26 mouse cellular contexts compared by ENCODE assay signal in the genomic region with DNA sequence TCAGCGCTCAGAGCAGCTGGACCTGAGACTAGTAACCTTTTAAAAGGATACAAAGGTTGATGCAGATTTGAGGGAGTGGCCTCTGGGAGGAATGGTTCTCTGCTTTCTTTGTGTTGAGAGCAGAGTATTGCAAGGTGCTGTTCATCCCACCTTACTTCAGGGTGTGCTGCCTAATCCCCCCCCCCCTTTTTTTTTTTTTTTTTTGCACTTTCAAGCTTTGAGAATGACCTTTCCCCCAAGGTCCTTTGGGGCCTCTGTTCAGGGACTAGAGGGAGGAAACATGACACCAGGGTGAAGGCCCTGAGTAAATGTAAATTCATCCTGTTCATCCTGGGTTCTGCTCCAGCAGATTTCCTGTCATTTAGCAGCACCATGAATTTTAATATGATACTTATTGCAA.
DNase-seq lines count a peak whose midpoint lies in the region; TF ChIP-seq lines count a peak whose summit lies in the region.
"Had no signal": no experiment of that assay in that cellular context is flagged by ENCODE, and none has a peak within 500 bp of the region (broad histone marks: within the 10 kb centered on the region; RNA-seq: fewer than 3 reads in every experiment).

No protein-coding gene starts in this region.

- TF ChIP-seq CTCF in layer of hippocampus, adult 2 months (conservative IDR thresholded peaks at IDR 0.05) = no peak

- peak; percentile 5 for DNase-seq in embryo, embryonic 11 days
- no peak for DNase-seq in embryo, embryonic 9.5 days (ENCODE audit: extremely low spot score)
- DNase-seq in ES-CJ7 (ENCODE audit: low read depth, low spot score) (peak; percentile 86), WW6 (ENCODE audit: low read depth, low spot score) (peak; percentile 47)
- no peak for DNase-seq in B cell, adult 2 months
- no peak for DNase-seq in layer of hippocampus, adult 2 months (ENCODE audit: low spot score in 2 of 2)
- no peak for DNase-seq in cerebellum, postnatal 25 days
- DNase-seq: adrenal gland, adult 2 months; adrenal gland, postnatal 14 days; cerebellum, adult 11 months; cerebellum, adult 2 months; cerebellum, adult 9-11 months; cerebellum, postnatal 36 days; gastrocnemius, adult 2 months; gastrocnemius, postnatal 14 days; heart, adult 18-20 months; heart, postnatal 10 days; heart, postnatal 36 days; kidney, adult 11 months had no signal

- H3K27ac ChIP-seq in layer of hippocampus, adult 2 months = no peak overlapping the region
- H3K27ac ChIP-seq: forebrain, embryonic 10.5 days; forebrain, embryonic 13.5 days; gastrocnemius, adult 2 months; heart, embryonic 15.5 days; hindbrain, embryonic 10.5 days; hindbrain, embryonic 13.5 days; intestine, embryonic 15.5 days had no signal

- no peak overlapping the region for H3K4me3 ChIP-seq in layer of hippocampus, adult 2 months
- H3K4me3 ChIP-seq: forebrain, embryonic 10.5 days; forebrain, embryonic 13.5 days; gastrocnemius, adult 2 months; heart, embryonic 12.5 days; heart, embryonic 15.5 days; hindbrain, embryonic 10.5 days; hindbrain, embryonic 13.5 days; intestine, embryonic 15.5 days had no signal

Comparison
In these comparisons a context has a peak if more than half of its experiments do, and no peak if none do; other contexts are left out.
1. DNase-seq: peak in embryo, embryonic 11 days (single experiment), ES-CJ7 (single experiment) and WW6 (single experiment); none in embryo, embryonic 9.5 days (single experiment), B cell, adult 2 months (0 of 2), layer of hippocampus, adult 2 months (0 of 2) and cerebellum, postnatal 25 days (0 of 2).